Mouse (Mus musculus): ENCODE results near the gene Kpnb1. TPM values are rescaled to one million over a fixed set of nuclear protein-coding genes. Genes with fewer than 3 reads are reported as not detected.

The Kpnb1 gene
- polyA plus RNA-seq, 1 experiment from 2014 or later = 59.7 TPM

GRCm38 (mm10) chr11:97150411-97151330 lies 37.0 kb downstream of the Kpnb1 start:
- H3K4me2 ChIP-seq = peak overlapping the region; percentile 83
- WGBS = under 1% methylated on average over 91 of the region's 102 CpGs
- H3K9ac ChIP-seq = peak overlapping the region; percentile 83
- ATAC-seq (ENCODE audit: insufficient number of reproducible peaks, insufficient read depth, low FRiP score, low TSS enrichment, low read depth) = peak; percentile 46
- peaks cover 59% of the 10 kb centered on the region for H3K4me1 ChIP-seq
- H3K4me3 ChIP-seq = peak overlapping the region; percentile 83
- no peaks in the 10 kb centered on the region; the same call in 1 of the 2 replicates for H3K27me3 ChIP-seq
- H3K27ac ChIP-seq = peak overlapping the region; percentile 93
- H3K9me3 ChIP-seq = no peaks in the 10 kb centered on the region
- H3K36me3 ChIP-seq = peaks cover 41% of the 10 kb centered on the region

GRCm38 (mm10) chr11:97149995-97150410 lies 37.7 kb downstream of the Kpnb1 start:
- H3K36me3 ChIP-seq = peaks cover 42% of the 10 kb centered on the region
- H3K27ac ChIP-seq = peak overlapping the region; percentile 93
- H3K27me3 ChIP-seq = no peaks in the 10 kb centered on the region; the same call in 1 of the 2 replicates
- H3K9me3 ChIP-seq = no peaks in the 10 kb centered on the region
- no peak for ATAC-seq (ENCODE audit: insufficient number of reproducible peaks, insufficient read depth, low FRiP score, low TSS enrichment, low read depth)
- H3K4me2 ChIP-seq = peak overlapping the region; percentile 83
- H3K4me3 ChIP-seq = peak overlapping the region; percentile 83
- H3K9ac ChIP-seq = peak overlapping the region; percentile 83
- 5% methylated on average over 14 of the region's 14 CpGs for WGBS
- H3K4me1 ChIP-seq = peaks cover 59% of the 10 kb centered on the region

GRCm38 (mm10) chr11:97149026-97149425 lies 38.7 kb downstream of the Kpnb1 start:
- 31% methylated on average over 9 of the region's 9 CpGs for WGBS
- peaks cover 53% of the 10 kb centered on the region for H3K4me1 ChIP-seq
- no peak for ATAC-seq (ENCODE audit: insufficient number of reproducible peaks, insufficient read depth, low FRiP score, low TSS enrichment, low read depth)
- peak overlapping the region; percentile 83 for H3K4me2 ChIP-seq
- H3K27me3 ChIP-seq = no peaks in the 10 kb centered on the region; the same call in 1 of the 2 replicates
- H3K4me3 ChIP-seq = peak overlapping the region; percentile 83
- H3K27ac ChIP-seq = peak overlapping the region; percentile 93; the same call in 1 of the 2 replicates
- peak overlapping the region; percentile 83; the same call in 1 of the 2 replicates for H3K9ac ChIP-seq
- H3K9me3 ChIP-seq = no peaks in the 10 kb centered on the region
- peaks cover 49% of the 10 kb centered on the region for H3K36me3 ChIP-seq

GRCm38 (mm10) chr11:97148591-97148990 lies 39.1 kb downstream of the Kpnb1 start:
- no peaks in the 10 kb centered on the region for H3K9me3 ChIP-seq
- peak overlapping the region; percentile 83 for H3K4me2 ChIP-seq
- H3K27ac ChIP-seq = no peak overlapping the region
- WGBS = 33% methylated on average over 12 of the region's 12 CpGs
- H3K27me3 ChIP-seq = no peaks in the 10 kb centered on the region; the same call in 1 of the 2 replicates
- H3K4me1 ChIP-seq = peaks cover 48% of the 10 kb centered on the region
- no peak overlapping the region for H3K4me3 ChIP-seq
- H3K9ac ChIP-seq = 0 out of 2 replicates have a peak overlapping the region, but pooled peaks have one; percentile 83
- ATAC-seq (ENCODE audit: insufficient number of reproducible peaks, insufficient read depth, low FRiP score, low TSS enrichment, low read depth) = no peak
- peaks cover 54% of the 10 kb centered on the region for H3K36me3 ChIP-seq

- H3K4me1 ChIP-seq = peaks cover 39% of the 10 kb centered on the region
- 0 out of 2 replicates have a peak overlapping the region, but pooled peaks have one; percentile 16 for H3K9ac ChIP-seq
- H3K27ac ChIP-seq = no peak overlapping the region
- H3K4me3 ChIP-seq = no peak overlapping the region
- WGBS = 81% methylated on average over 8 of the region's 8 CpGs
- H3K27me3 ChIP-seq = no peaks in the 10 kb centered on the region; the same call in 1 of the 2 replicates
- no peaks in the 10 kb centered on the region for H3K9me3 ChIP-seq
- no peak for ATAC-seq (ENCODE audit: insufficient number of reproducible peaks, insufficient read depth, low FRiP score, low TSS enrichment, low read depth)
- peaks cover 64% of the 10 kb centered on the region for H3K36me3 ChIP-seq
- H3K4me2 ChIP-seq = no peak overlapping the region
Measured at GRCm38 (mm10) chr11:97147333-97147732, 40.3 kb downstream of the Kpnb1 start.

GRCm38 (mm10) chr11:97146724-97147123 lies 41.0 kb downstream of the Kpnb1 start:
- no peak overlapping the region for H3K9ac ChIP-seq
- H3K4me2 ChIP-seq = no peak overlapping the region; the same call in 1 of the 2 replicates
- H3K4me1 ChIP-seq = peaks cover 33% of the 10 kb centered on the region
- peaks cover 70% of the 10 kb centered on the region for H3K36me3 ChIP-seq
- 7% methylated on average over 8 of the region's 8 CpGs for WGBS
- H3K27ac ChIP-seq = peak overlapping the region; percentile 11; the same call in 1 of the 2 replicates
- peaks cover under 1% of the 10 kb centered on the region; the same call in 1 of the 2 replicates for H3K27me3 ChIP-seq
- no peaks in the 10 kb centered on the region for H3K9me3 ChIP-seq
- H3K4me3 ChIP-seq = no peak overlapping the region
- ATAC-seq (ENCODE audit: insufficient number of reproducible peaks, insufficient read depth, low FRiP score, low TSS enrichment, low read depth) = no peak

GRCm38 (mm10) chr11:97145951-97146350 lies 41.7 kb downstream of the Kpnb1 start:
- WGBS = 73% methylated on average over 9 of the region's 9 CpGs
- Histone ChIP-seq H3K9ac (peak overlapping the region; percentile 1; the same call in 1 of the 2 replicates), H3K4me3 (no peak overlapping the region), H3K9me3 (no peaks in the 10 kb centered on the region), H3K27me3 (peaks cover 9% of the 10 kb centered on the region), H3K4me2 (no peak overlapping the region), H3K36me3 (peaks cover 78% of the 10 kb centered on the region), H3K27ac (no peak overlapping the region), H3K4me1 (peaks cover 33% of the 10 kb centered on the region)
- no peak for ATAC-seq (ENCODE audit: insufficient number of reproducible peaks, insufficient read depth, low FRiP score, low TSS enrichment, low read depth)

GRCm38 (mm10) chr11:97145320-97145719 lies 42.4 kb downstream of the Kpnb1 start:
- no peak overlapping the region for H3K4me2 ChIP-seq
- ATAC-seq (ENCODE audit: insufficient number of reproducible peaks, insufficient read depth, low FRiP score, low TSS enrichment, low read depth) = no peak
- peaks cover 15% of the 10 kb centered on the region for H3K27me3 ChIP-seq
- no peaks in the 10 kb centered on the region for H3K9me3 ChIP-seq
- H3K27ac ChIP-seq = no peak overlapping the region
- H3K36me3 ChIP-seq = peaks cover 83% of the 10 kb centered on the region
- WGBS = 80% methylated on average over 2 of the region's 2 CpGs
- no peak overlapping the region for H3K4me3 ChIP-seq
- peaks cover 34% of the 10 kb centered on the region for H3K4me1 ChIP-seq
- H3K9ac ChIP-seq = 0 out of 2 replicates have a peak overlapping the region, but pooled peaks have one; percentile 1

- Histone ChIP-seq H3K4me2 (no peak overlapping the region), H3K27me3 (peaks cover 35% of the 10 kb centered on the region), H3K4me1 (peaks cover 33% of the 10 kb centered on the region), H3K27ac (no peak overlapping the region), H3K9me3 (no peaks in the 10 kb centered on the region), H3K36me3 (peaks cover 93% of the 10 kb centered on the region), H3K4me3 (no peak overlapping the region), H3K9ac (no peak overlapping the region)
- WGBS = 70% methylated on average over 9 of the region's 9 CpGs
- ATAC-seq (ENCODE audit: insufficient number of reproducible peaks, insufficient read depth, low FRiP score, low TSS enrichment, low read depth) = no peak
Measured at GRCm38 (mm10) chr11:97143196-97143900, 44.3 kb downstream of the Kpnb1 start.

GRCm38 (mm10) chr11:97142159-97142608 lies 45.5 kb downstream of the Kpnb1 start:
- 73% methylated on average over 8 of the region's 8 CpGs for WGBS
- Histone ChIP-seq H3K36me3 (peaks cover 92% of the 10 kb centered on the region), H3K9ac (no peak overlapping the region), H3K9me3 (no peaks in the 10 kb centered on the region), H3K4me1 (peaks cover 29% of the 10 kb centered on the region), H3K4me3 (no peak overlapping the region), H3K27ac (no peak overlapping the region), H3K27me3 (peaks cover 46% of the 10 kb centered on the region), H3K4me2 (no peak overlapping the region)
- ATAC-seq (ENCODE audit: insufficient number of reproducible peaks, insufficient read depth, low FRiP score, low TSS enrichment, low read depth) = no peak

- peaks cover 21% of the 10 kb centered on the region for H3K4me1 ChIP-seq
- ATAC-seq (ENCODE audit: insufficient number of reproducible peaks, insufficient read depth, low FRiP score, low TSS enrichment, low read depth) = no peak
- peaks cover 90% of the 10 kb centered on the region for H3K36me3 ChIP-seq
Measured at GRCm38 (mm10) chr11:97140811-97141210, 46.9 kb downstream of the Kpnb1 start.

More at GRCm38 (mm10) chr11:97140811-97141210, 46.9 kb downstream of the Kpnb1 start:
- no peak overlapping the region for H3K9ac ChIP-seq
- WGBS = 75% methylated on average over 4 of the region's 4 CpGs
- no peak overlapping the region for H3K4me3 ChIP-seq
- H3K27ac ChIP-seq = no peak overlapping the region
- no peaks in the 10 kb centered on the region for H3K9me3 ChIP-seq
- H3K27me3 ChIP-seq = peaks cover 54% of the 10 kb centered on the region
- no peak overlapping the region for H3K4me2 ChIP-seq

Measured in embryonic facial prominence, embryonic 13.5 days (tissue).